Mouse (Mus musculus): ENCODE measurements around the gene Fanca.

- TF ChIP-seq EP300 (IDR thresholded peaks at IDR 0.05; ENCODE audit: low read depth) = no peak
- peak; percentile 97 for TF ChIP-seq CTCF (IDR thresholded peaks at IDR 0.05; ENCODE audit: low read depth)
Observed at GRCm38 (mm10) chr8:123361082-123361739, 42.8 kb upstream of the Fanca start.

Measured in liver, embryonic 14.5 days (tissue).